Mouse (Mus musculus) liver, adult (tissue): Measurements from ENCODE around the gene Il18rap.

ENCODE experiments used
- GATA4 ChIP-seq: IDR thresholded peaks from 2 replicates; pipeline ENCODE4 v1.6.1; 2014; ENCODE audit warnings: mild to moderate bottlenecking, low read length; ENCODE audit not compliant: insufficient replicate concordance

Gene Il18rap

DNA sequence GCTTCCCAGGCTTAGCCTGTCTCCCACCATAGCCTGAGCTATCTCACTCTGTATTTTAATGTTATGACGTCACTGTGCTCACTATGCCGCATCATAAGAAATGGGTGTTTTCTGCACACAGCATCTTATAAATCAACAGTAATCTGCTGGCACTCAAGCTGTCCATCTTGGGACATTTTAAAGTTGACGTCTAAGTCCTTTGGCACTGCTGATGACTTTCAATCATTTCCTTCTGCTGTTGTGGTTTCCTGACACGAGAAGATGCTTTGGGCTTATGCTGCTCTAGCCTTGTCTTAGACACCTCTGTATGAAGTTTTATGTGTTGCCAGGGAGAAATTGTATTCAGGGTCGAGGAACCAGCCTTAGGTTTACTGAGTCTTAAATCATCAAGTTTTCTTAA is 10.6 kb upstream of the Il18rap start:
- no peak for TF ChIP-seq GATA4

DNA sequence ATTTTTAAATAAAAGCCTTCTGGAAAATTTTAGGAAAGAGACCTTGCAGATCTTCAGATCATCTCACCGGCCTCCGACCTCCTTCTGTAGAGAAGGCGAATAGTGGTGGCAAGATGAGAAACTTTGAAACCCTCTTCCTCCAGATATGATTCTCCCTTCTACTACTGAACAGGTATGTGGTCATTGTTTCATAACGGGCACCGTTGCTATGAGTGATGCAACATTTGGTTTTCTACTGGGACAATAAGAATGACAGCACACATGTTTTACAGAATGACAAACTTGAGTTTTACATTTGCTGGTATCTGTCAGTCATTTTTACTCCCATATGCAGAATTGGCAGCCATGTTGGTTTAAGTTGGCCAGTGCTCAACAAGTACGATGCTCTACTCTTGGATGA is 1.2 kb downstream of the Il18rap start:
- TF ChIP-seq GATA4: no peak

DNA sequence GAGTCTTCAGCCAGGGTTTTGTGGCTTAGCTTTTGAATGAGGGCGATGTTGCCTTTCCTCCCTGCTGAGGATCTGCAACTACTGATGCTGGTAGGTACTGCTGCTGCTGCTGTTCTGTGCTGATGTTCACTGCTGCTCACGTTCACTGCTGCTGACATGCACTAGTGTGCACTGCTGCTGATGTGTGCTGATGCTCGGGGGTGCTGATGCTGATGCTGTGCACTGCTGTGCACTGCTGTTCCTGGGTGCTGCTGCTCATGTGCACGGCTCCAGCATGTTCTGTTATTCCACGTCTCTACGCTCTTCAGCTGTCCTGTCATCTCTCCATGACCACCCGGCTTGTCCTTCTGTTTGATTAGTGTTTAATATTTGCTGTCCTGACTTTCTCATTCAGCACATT is 7.8 kb downstream of the Il18rap start:
- TF ChIP-seq GATA4: no peak

DNA sequence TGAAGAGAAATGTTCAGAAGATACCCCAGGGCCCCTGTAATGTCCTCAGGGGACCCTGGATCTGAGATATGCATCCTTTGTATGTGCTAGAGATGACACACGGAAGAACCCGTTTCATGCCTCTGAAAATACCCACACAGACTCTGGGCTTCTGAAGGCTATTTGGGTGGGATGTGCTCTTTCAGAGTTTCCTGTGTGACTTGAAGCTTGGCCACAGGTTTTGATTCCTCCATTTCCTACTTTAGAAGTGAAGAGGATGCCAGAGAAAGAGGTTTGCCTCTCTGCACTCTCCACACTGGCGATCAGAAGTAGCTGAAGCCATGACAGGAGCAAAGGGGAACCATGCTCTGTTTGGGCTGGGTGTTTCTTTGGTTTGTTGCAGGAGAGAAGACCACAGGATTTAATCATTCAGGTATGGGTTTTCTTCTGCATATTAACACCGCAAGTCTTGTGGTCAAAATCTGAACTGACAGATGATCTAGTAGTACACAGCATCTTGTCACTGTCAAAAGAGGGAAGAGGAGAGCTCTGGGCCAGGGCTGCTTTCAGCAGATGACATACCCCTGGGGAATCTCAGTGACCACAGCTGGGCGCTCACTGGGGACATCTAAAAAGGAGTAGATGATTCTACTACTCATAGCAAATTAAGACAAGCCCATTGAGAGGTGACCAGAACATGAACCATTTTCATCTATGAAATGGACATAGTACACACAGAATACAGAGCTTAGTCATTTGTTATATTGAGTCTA is 9.0 kb downstream of the Il18rap start:
- no peak for TF ChIP-seq GATA4

DNA sequence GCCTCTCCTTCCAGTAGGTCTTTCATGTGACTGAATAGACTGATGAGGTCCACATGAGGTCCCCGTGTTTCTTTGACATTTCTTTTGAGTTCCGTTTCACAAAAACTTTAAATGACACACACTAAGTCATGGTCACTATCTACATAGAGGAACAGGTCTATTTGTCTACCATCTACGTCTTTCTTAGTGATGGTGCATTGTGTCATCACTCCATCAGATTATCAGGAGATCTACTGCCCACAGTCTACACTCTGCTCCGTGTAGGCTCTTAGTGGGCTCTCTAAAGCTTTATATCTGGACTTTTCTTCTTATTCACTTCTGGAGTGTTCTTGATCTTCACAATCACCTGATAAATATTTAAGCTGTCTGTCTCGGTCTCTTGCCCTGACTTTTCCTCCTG is 14.1 kb downstream of the Il18rap start:
- no peak for TF ChIP-seq GATA4

DNA sequence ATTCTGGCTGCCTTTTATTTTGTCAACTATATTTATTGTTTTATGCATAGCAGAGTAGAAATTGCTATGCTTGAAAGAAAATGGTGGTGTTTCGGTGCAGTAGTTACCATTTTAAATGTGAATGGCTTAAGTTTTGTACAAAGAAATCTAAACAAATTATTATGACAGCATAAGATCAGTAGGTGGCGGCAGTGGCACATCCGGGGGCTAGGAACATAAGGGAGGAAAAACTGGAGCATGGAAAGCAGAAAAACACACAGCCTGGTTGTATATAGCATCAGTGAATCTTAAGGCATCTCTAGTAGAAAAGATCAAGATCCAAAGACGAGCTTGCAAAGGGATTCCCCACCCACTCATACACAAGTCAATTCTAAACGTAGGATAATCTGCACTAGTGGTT is 22.4 kb downstream of the Il18rap start:
- no peak for TF ChIP-seq GATA4

DNA sequence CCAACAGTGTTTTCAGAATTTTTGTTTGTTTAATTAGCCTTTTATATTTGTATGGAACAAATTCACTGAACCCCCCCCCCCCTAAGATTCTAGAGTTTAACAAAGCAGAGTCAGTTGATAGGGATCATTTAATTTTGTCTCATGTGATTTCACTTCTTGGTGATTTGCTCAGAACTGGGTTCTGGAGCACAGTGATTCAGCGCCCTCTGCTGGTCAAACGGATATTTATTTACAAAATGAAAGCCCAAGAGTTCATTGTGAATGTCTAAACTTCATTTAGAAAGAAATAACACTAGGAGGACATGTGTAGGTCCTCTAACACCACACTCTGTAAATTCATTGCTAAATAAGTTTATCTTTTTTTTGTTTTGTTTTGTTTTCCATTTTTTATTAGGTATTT is 29.5 kb downstream of the Il18rap start:
- TF ChIP-seq GATA4: no peak

DNA sequence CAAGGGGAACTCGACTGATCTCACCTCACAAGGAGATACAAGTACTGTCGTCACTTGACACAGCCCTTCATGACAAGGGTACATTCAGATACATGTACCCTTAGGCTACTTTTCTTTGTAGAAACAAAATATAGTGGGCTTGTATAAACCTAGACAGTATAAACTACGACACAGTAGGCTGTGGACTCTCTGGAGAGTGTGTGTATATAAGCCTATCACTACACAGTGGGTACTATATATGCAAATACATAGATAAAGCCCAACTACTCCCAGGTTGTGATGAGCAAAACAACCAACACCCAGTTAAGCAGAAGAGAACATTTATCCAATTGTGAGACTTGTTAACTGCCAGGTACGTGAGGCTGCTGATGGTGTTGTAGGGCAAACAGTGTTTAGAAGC is 31.5 kb downstream of the Il18rap start:
- TF ChIP-seq GATA4: no peak

DNA sequence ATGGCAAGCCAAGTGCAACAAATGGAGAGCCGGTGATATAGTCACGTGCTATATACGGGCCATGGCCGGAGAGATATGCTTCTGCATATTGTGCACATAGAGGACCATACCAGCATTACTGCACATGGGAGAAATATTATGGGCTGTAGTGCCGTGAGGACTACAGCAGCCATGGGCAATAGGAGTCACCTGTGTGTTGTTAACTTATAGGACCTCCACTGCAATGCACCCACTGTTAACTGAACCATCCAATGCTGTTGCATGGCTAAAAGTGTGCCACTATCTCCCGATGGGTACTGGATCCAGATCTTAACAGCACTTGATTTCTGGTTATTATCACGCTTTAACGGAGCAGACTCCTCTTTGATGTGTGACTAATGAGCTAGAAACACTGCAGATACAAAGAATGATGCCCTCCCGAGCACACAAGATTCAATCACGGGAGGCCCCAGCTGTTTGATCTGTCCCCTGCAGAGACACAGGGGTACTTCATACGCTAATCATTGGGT is 32.0 kb downstream of the Il18rap start:
- no peak for TF ChIP-seq GATA4

DNA sequence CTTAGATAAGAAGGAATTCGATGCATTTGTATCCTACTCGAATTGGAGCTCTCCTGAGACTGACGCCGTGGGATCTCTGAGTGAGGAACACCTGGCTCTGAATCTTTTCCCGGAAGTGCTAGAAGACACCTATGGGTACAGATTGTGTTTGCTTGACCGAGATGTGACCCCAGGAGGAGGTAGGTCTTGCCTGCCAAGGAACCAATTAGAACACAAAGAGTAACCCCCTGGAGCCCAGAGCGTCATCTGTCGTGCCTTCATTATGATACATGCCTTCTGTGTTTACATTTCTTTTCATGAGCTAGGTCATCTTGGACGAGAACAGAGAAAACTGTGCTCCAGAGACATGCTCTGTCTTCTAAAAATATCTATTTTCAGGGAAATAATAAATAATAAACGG is 32.6 kb downstream of the Il18rap start:
- TF ChIP-seq GATA4: no peak

DNA sequence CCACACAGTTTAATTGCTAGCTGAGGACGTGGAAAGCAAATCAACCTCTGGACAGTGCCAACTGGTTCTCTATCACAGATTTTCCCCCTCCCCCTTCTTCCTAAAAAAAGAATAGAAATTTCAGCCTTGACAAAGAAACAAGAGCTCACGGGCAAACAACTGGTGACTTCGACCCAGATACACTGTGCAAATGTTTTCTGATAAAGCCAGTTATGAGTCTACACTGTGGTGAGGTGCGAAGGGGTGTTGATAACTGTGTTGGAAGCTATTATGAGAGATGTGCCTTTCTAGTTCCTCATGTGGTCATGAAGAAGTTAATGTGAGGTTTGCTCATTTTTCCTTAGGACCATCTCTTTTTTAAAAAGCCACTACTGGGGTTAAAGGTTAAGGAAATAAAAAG is 54.2 kb downstream of the Il18rap start:
- TF ChIP-seq GATA4: no peak

DNA sequence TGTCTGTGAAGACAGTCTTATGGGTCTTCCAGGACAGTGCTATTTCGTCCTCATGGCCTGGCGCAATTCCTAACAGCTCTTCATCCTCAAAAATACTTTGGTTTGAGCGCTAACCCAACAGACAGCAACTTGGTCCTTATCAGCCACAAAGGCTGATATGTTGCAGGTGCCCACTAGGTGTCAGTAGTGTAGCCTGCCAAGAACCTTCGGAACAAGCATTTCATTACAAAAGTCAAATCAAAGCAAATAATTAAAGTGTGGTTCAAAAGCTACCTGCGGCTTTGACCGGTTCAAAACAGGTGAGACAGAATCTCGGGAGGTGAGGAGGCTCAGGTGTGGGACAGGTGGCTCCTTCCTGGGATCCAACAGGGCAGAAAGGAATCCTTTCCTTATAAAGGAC is 64.6 kb downstream of the Il18rap start, which contains the start of gene Slc9a4:
TSS of gene Slc9a4 (plus strand) at position 298 of the 400 bp plus-strand sequence.
- no peak for TF ChIP-seq GATA4

DNA sequence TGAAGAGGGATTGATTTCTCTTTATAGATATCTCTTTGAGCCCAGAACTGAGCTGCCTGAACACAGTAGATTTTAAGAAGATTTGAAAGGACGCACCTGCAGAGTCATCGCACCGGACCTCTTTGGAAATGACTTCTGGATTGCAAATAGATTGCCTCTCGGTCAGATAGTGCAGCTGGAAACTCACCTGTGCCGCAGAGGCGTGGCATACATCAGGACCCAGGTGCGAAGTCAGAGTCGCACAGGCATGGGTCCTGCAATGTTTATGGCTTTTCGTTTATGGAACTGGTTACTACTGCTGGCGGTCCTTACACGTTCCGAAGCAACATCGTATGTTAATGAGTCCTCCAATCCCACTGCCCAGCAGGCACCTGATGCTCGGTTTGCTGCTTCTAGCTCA is 65.1 kb downstream of the Il18rap start:
- TF ChIP-seq GATA4: no peak

DNA sequence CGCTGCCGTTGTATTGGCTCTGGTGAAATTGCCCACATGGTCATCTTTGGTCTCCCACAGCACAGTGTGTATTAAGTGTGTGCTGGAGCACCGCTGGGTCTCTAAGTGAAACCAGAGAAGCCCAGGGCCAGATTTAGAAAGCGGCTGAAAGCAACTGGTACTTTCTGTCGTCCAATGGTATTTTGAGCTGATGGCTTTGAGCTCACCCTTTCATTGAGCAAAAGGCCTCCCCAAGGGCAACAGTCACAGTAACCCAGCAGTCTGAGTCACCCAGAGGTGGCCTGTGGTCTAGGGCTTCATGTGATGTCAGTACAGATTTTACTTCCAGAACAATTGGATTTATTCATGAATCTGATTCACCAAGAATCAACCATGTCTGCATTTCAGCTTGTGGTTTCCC is 71.6 kb downstream of the Il18rap start:
- no peak for TF ChIP-seq GATA4

DNA sequence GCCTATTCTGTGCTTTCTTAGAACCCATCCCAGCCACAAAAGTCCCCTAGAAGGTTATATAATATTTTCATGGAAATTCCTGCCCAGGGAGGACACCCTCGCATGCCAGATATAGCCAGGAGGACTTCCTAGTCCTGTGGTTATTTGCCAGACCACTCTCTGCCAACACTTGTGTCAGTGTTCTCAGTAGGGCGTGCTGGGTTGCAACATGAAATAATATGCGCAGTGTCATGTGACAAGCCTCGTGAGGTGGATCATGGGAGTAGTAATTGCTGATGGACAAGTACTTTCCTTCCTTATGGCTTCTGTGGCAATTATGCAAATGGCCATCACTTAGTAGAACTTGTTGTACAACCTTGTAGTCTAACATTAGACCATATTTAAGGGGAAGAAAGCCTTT is 75.8 kb downstream of the Il18rap start:
- TF ChIP-seq GATA4: no peak

DNA sequence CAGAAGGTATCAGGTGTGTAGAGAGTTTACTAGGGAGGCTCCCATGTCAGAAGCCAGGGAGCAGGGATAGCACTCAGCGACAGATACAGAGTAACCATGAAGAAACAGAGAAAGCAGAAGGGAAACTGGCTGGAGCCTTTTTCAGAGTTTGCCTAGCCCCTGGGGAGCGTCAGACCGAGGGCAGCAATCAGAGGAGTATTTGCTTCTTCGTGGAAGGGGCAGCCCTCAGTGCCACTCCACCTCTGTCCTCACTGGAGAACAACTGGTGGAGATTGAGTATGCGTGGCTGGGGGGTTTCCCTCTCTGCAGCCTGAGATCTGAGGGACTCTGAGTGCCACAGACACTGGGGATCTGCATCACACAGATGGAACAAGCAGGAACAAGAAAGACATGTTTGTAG is 82.7 kb downstream of the Il18rap start:
- TF ChIP-seq GATA4: no peak
